Mouse (Mus musculus) stomach, postnatal 0 days (tissue): Measurements from ENCODE around the gene Cipc. TPM values are rescaled to one million over a fixed set of nuclear protein-coding genes. Genes with fewer than 3 reads are reported as not detected.

Experiments
- ATAC-seq: fragments of 200-750 bp; cut with Nextera tagmentation; 2 replicates; pipeline ENCODE4 v1.8.0; 2017; ENCODE audit not compliant: low FRiP score, low TSS enrichment
- DNase-seq: peaks from one replicate; pipeline ENCODE4 v3.0.0-alpha.2; 2016; ENCODE audit warnings: low spot score
- H3K27ac ChIP-seq: fragments of 300-500 bp; sonication (generic); replicated peaks from 2 replicates; pipeline ENCODE4 v1.5.1; 2014; ENCODE audit warnings: mild to moderate bottlenecking, control low read depth
- H3K27me3 ChIP-seq: fragments of 300-500 bp; sonication (generic); 2 replicates; pipeline ENCODE4 v1.6.1; 2014; ENCODE audit warnings: low read length; ENCODE audit not compliant: control insufficient read depth, insufficient read depth
- H3K36me3 ChIP-seq: fragments of 300-500 bp; sonication (generic); 2 replicates; pipeline ENCODE4 v1.6.1; 2014; ENCODE audit warnings: low read length, mixed read lengths; ENCODE audit not compliant: control insufficient read depth, insufficient read depth
- H3K4me1 ChIP-seq: fragments of 300-500 bp; sonication (generic); replicated peaks from 2 replicates; pipeline ENCODE4 v1.6.1; 2014; ENCODE audit warnings: antibody characterized with exemption; ENCODE audit not compliant: control insufficient read depth, insufficient read depth
- H3K4me2 ChIP-seq: fragments of 300-500 bp; sonication (generic); replicated peaks from 2 replicates; pipeline ENCODE4 v1.6.1; 2014; ENCODE audit warnings: low read depth, mild to moderate bottlenecking, control low read depth, moderate library complexity
- H3K4me3 ChIP-seq: fragments of 300-500 bp; sonication (generic); 2 replicates; pipeline ENCODE4 v1.5.1; 2014; ENCODE audit warnings: low read depth, low read length, control low read depth
- H3K9ac ChIP-seq: fragments of 300-500 bp; sonication (generic); 2 replicates; pipeline ENCODE4 v1.6.1; 2014; ENCODE audit warnings: mild to moderate bottlenecking, low read length, control low read depth, mixed read lengths
- H3K9me3 ChIP-seq: fragments of 300-500 bp; sonication (generic); 2 replicates; pipeline ENCODE4 v1.6.1; 2016; ENCODE audit warnings: low read length; ENCODE audit not compliant: control insufficient read depth
- CTCF ChIP-seq: IDR thresholded peaks from 2 replicates; pipeline ENCODE4 v1.5.1; 2016; ENCODE audit warnings: antibody characterized with exemption, low read depth, mild to moderate bottlenecking, moderate library complexity
- EP300 ChIP-seq: optimal IDR thresholded peaks from 2 replicates; pipeline ENCODE3; 2016; ENCODE audit warnings: antibody characterized with exemption
- WGBS: fragments of 180-500 bp; shearing (Covaris S2); extraction: QIAGEN DNeasy Blood & Tissue Kit; methylation state at CpG from one replicate; pipeline ENCODE4 v1.1.7; 2014; 5-methylcytosine and 5-hydroxymethylcytosine counted together
- polyA plus RNA-seq: library from polyadenylated mRNA; unstranded; fragments of >200 nt; fragmentation: Nextera tagmentation; extraction: Ambion mirVana; gene quantifications from 2 replicates; pipeline ENCODE4 v1.2.1, GENCODE M21; 2015

Gene Cipc
- polyA plus RNA-seq, 1 experiment from 2014 or later = 10.1 TPM

DNA sequence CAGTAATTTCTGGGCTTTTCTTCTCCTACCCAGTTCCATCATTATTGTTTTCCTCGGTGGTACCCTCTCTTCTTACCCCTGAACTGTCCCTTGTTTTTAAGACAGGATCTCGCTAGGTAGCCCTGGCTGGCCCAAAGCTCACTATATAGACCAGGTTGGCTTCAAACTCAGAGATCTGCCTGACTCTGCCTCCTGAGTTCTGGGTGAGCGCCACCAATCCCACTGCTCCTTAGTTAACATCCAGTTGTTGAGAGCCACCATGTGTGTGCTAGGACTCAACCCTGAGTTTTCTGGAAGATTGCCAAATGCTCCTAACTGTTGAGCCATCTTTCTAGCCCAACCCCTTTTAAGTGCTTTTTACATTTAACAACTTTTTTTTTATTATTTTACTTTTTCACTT lies 4.1 kb downstream of the Cipc start:
- no peak overlapping the region for H3K9ac ChIP-seq
- no peak overlapping the region for H3K4me2 ChIP-seq
- 96% methylated on average over 3 of the region's 3 CpGs for WGBS
- 0 out of 2 replicates have a peak, but pooled peaks cover 5% of the 10 kb centered on the region for H3K4me1 ChIP-seq
- H3K4me3 ChIP-seq = no peak overlapping the region
- peaks cover 2% of the 10 kb centered on the region; the same call in 1 of the 2 replicates for H3K36me3 ChIP-seq
- H3K9me3 ChIP-seq = no peaks in the 10 kb centered on the region
- ATAC-seq = no peak
- no peak overlapping the region for H3K27ac ChIP-seq
- H3K27me3 ChIP-seq = no peaks in the 10 kb centered on the region
- no peak for DNase-seq
- TF ChIP-seq EP300 (no peak), CTCF (no peak)

DNA sequence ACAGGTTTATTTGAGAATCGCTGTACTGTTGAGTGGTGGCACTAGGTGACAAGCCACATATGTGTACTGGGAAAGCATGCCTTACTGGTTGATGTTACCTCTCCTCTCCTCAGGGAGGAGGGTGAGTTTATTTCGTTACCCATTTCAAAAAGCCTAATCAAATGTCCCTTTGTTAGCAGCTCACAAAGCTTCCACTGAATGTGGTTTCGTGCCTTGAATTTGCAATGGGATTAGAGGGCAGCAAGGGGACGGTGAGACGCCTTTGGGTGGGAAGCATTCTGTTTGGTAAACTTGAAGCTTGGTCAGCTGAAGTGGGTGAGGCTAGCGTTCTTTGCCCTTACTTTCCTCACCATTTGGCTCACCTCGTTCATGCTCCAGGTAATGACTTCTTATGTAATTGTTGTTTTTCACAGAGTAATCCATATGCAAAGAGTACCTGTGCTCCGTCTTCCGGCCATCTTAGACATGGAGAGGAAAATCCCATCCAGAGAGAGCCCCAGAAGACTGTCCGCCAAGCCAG lies 5.5 kb downstream of the Cipc start:
- H3K36me3 ChIP-seq = peaks cover 4% of the 10 kb centered on the region; the same call in 1 of the 2 replicates
- no peaks in the 10 kb centered on the region for H3K9me3 ChIP-seq
- no peak for DNase-seq
- H3K4me3 ChIP-seq = no peak overlapping the region
- TF ChIP-seq EP300 = no peak
- no peak for TF ChIP-seq CTCF
- 0 out of 2 replicates have a peak overlapping the region, but pooled peaks have one; percentile 18 for H3K27ac ChIP-seq
- H3K4me2 ChIP-seq = no peak overlapping the region
- ATAC-seq = 0 out of 2 replicates have a peak, but pooled peaks have one; percentile 3
- H3K9ac ChIP-seq = no peak overlapping the region
- 0 out of 2 replicates have a peak, but pooled peaks cover 5% of the 10 kb centered on the region for H3K4me1 ChIP-seq
- WGBS = 79% methylated on average over 10 of the region's 10 CpGs
- H3K27me3 ChIP-seq = no peaks in the 10 kb centered on the region

DNA sequence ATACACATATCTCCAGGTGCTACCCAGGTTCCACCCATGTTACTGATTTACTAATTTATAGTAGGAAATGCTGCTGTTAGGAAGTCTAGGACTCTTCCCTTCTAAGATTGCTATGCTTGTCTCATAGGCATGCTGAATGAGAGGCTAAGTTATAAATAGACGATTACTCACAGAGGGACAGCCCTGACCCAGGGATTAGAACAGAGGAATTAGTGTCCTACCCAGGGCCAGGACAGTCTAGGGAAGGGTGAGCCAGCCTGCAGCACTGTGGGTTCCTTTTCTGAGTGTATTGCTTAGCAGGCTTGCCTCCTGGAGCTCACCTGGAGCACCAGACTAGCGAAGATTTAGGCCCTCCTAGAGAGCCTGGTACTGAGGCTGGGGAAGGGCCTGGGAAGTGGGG lies 9.1 kb downstream of the Cipc start:
- no peak overlapping the region for H3K9ac ChIP-seq
- peak; percentile 83 for ATAC-seq
- no peak overlapping the region for H3K4me2 ChIP-seq
- H3K4me3 ChIP-seq = no peak overlapping the region
- TF ChIP-seq CTCF (no peak), EP300 (no peak)
- no peaks in the 10 kb centered on the region for H3K27me3 ChIP-seq
- H3K9me3 ChIP-seq = no peaks in the 10 kb centered on the region
- no peak overlapping the region for H3K27ac ChIP-seq
- no peaks in the 10 kb centered on the region for H3K4me1 ChIP-seq
- DNase-seq = no peak
- H3K36me3 ChIP-seq = peaks cover 13% of the 10 kb centered on the region
- WGBS = 78% methylated on average over 2 of the region's 2 CpGs

DNA sequence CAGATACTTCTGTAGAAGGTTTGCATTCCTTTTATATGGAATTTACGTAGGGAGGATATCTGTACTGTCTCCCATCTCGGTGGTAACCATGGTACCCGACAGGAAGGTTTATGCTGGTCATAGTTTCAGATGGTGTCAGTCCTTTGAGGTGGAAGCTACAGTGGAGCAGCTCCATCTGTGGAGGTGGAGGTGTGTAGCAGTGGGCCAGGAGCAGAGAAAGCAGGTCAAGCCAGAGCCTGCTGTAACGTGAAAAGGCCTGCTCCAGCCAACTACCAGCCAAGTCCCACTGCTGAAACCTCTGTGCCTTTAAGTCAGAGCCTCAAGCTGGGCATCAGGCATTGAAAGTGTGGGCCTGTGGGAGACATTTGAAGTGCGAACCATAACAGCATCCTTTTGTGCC lies 11.7 kb downstream of the Cipc start:
- no peaks in the 10 kb centered on the region for H3K27me3 ChIP-seq
- H3K4me2 ChIP-seq = no peak overlapping the region
- no peak overlapping the region for H3K4me3 ChIP-seq
- ATAC-seq (no peak), DNase-seq (no peak)
- TF ChIP-seq EP300 (no peak), CTCF (no peak)
- H3K27ac ChIP-seq = no peak overlapping the region
- no peaks in the 10 kb centered on the region for H3K9me3 ChIP-seq
- H3K36me3 ChIP-seq = peaks cover 28% of the 10 kb centered on the region
- WGBS = 78% methylated on average over 5 of the region's 5 CpGs
- no peak overlapping the region for H3K9ac ChIP-seq
- no peaks in the 10 kb centered on the region for H3K4me1 ChIP-seq

DNA sequence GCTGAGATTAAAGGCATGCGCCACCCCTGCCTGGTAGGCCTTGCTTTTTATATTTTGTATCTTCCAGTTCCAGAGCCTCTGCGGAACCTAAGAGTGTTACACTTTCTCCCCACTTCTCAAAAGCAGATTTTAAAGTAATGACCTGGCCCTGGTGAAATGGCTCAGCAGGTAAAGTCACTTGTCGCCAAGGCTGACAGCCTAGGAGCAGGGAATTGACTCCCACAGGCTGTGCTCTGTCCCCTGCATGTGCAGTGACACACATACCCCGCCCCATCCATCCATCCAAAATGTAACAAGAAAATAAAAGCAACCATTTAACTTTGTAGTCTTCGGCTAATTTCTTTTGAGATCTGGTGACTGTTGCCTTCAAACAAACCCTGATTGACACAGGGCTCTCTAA lies 12.8 kb downstream of the Cipc start:
- DNase-seq (no peak), ATAC-seq (no peak)
- no peak overlapping the region for H3K4me2 ChIP-seq
- no peak overlapping the region for H3K27ac ChIP-seq
- 94% methylated on average over 5 of the region's 5 CpGs for WGBS
- TF ChIP-seq CTCF = no peak
- TF ChIP-seq EP300 = no peak
- H3K9ac ChIP-seq = no peak overlapping the region
- H3K9me3 ChIP-seq = no peaks in the 10 kb centered on the region
- peaks cover 31% of the 10 kb centered on the region for H3K36me3 ChIP-seq
- H3K4me3 ChIP-seq = no peak overlapping the region
- H3K4me1 ChIP-seq = no peaks in the 10 kb centered on the region
- no peaks in the 10 kb centered on the region for H3K27me3 ChIP-seq

DNA sequence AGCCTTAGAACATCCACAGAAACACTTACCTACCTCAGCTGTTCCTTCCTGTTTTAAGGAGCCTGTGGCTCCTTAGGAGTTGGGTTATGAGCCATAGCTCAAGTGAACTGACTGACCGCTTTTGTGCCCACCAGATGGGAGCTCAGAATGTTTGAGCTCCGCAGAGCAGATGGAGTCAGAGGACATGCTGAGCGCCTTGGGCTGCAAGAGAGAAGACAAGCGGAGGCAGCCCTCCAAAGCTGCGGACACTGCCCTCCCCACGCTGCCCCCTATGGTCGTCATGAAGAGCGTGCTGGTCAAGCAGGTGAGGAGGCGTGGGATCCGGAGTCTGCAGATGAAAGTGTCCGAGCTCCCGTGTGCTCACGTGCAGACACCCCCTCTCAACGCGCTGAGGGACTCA lies 13.3 kb downstream of the Cipc start:
- Histone ChIP-seq H3K36me3 (peaks cover 31% of the 10 kb centered on the region), H3K4me1 (no peaks in the 10 kb centered on the region), H3K9ac (no peak overlapping the region), H3K4me2 (no peak overlapping the region), H3K4me3 (no peak overlapping the region), H3K27ac (no peak overlapping the region), H3K27me3 (no peaks in the 10 kb centered on the region), H3K9me3 (no peaks in the 10 kb centered on the region)
- 90% methylated on average over 15 of the region's 15 CpGs for WGBS
- TF ChIP-seq EP300 (no peak), CTCF (no peak)
- ATAC-seq = no peak
- DNase-seq = no peak
